Mouse (Mus musculus) heart, adult 9 months (tissue): ENCODE measurements around the gene Cilp2.

Experiments used
- DNase-seq, 2 experiments: peaks; one replicate each; pipeline ENCODE4 v3.0.0; 2022; ENCODE audit warnings: low spot score in 2 of 2

Cilp2 gene

DNA sequence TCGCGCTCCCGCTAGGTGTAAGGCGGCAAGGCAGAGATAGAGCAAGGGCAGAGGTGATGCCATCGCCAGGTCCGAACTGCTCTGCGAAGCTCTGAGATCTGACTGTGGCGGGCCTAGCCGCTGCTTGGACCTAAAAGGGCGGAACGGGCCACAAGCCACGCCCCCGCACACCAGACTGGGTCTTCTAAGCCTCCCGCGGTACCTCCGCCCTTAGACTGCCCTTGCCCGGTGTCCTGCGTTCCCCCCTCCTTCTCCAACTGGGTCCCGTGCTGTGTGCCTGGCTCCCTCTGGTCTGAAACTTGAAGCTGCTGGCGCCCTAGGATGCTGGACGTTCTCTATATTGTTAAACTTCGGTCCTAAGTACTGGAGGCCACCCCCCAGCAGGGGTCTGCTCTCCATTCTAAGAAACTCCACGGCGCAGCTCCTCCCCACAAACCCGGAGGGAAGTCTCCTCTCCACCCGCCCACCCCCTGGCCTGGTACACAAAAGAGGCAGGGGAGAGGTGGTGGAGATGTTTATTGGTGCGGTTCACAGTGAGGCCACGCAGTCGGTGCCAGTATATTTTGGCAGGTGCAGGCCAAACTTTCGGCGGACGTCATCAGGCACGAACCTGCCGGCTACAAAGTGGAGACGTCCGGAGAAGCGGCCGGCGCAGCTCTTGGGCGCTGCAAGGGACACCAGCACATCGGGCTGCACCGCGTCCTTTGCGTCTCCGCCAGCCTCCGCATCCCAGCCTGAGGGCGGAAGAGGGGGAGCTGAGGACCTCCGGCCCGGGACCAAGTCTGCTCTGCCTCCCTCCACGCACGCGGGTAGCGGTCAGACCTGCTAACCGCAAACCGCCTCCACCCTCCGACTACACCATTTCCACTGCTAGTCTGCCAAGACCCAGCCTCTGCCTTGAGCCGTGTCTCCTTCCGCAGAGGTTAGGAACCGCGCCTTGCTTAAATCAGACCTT is at the start of gene Cilp2:
Cilp2 (minus strand) TSS at position 399 of the 955 bp plus-strand sequence.
- peak in 1 of 2 experiments; percentile 32 for DNase-seq

DNA sequence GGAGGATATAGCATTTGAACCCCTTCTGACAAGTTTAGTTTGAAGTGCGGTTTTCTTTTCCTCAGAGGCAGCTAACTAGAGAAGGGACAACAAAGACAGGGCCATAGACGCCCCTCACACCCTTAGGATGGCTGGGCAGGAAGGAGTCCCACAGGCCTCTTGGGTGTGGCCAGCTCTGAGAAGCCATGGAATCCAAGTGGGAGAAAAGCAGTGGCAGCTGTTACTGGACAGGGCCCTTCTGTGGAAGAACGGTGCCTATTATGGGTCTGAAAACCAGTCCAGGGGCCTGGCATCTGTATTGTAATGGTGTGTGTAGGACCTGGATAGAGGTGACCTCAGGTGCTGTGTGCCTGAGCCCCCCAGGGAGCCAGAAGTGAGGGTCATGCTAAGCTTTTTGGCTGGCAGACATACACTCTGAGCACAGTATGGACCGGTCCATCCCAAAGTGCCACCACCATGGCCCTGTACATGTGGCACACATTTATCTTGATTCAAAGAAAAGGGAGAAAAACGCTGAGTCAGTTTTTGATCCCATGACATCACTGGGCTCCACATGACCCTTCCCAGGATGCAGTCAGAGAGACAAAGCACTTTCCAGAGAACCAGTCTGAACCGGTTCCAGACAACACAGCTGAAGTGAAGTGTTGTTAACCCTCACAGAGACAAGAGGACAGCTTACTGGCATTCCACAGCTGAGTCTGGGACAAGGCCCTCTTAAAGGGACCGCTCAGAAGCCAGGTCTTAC is 48.7 kb upstream of the Cilp2 start:
- DNase-seq, result peak; percentile 61 to 73

DNA sequence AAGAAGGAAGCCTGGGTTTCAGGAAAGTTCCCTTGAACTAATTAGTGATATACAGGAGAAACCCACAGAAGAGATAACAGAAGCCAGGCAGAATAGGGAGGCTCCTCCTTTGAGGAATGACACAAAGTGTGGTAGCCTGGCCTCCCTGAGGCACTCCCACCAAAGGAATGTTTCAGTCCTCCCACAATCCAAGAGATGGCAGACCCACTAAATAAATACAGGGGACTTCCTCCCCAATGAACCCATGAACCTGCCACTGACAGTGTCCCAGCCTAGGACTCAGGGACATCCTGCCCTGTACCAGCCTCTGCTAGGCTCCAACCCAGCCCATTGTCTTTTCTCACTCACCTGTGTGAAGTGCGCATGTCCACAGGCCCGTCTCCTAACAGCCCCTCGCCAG is 47.9 kb upstream of the Cilp2 start:
- no peak for DNase-seq

DNA sequence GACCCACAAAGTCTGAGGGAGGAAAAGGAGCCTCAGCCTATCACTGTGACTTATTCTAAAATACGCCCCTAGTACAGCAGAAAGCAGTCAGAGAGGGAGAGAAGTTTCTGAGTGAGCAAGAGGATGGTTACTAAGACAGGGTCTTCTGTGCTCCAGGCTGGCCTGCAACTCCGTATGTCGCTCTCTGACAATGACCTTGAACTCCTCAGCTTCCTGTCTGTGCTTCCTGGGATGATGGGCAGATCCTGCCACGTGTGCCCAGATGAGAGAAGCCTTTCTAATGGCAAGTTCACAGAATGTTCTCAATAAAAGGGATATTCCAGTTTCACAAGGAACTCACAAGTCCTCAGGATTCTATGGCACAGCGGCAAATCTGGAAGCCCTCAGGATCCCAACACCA is 47.1 kb upstream of the Cilp2 start:
- DNase-seq, result no peak

DNA sequence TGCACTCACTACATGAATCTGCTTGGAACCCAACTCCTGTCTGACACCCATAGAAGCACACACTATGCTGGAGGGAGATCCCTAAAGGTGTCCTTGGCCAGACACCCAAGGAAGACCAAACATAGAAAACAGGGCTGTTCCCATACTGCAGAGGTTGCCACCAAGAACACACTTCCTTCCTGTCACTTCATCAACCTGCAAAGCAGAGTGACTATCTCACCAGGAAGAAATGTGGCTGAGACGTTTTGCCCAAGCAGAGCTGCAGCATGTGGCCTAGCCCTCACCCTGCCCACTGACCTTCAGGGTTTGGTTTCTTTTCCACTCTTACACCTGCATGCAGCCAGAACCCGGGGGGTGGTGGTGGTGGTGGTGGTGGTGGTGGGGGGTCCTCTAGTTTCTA is 46.3 kb upstream of the Cilp2 start:
- no peak for DNase-seq

DNA sequence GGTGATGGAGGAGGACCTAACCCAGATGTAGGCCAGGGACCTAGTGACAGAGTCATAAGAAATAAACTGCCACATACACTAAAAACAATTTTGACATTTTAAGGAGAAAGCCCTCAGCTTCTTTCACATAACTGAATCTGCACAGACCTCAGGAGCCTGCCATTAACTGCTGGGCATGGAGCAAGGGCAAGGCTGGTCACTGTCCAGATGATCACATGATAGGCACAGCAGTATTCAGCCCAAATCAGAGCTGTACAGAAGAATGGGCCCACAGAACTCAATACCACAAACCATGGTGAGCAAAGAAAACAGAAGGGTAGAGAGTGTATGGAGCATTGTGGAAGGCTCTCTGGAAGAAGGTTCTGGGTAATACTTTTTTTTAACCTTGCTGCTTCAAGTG is 39.4 kb upstream of the Cilp2 start:
- no peak for DNase-seq

DNA sequence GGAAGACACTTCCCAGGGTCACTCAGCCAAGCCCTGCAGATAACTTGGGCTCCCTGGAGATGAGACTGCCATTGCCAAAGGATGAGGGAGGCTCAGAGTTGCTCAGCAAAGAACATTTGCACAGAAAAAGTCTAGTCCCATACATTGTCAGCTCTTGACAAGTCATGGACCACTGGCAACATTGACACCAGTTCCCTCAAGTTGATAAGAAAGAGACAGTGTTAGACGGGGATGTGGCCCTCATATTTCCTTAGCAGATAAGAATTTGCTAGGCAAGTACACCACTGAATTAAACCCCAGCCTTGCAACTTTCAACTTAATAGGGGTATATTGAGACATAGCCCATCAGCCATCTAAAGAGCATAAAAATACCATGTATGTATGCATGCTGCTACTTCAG is 36.5 kb upstream of the Cilp2 start:
- no peak for DNase-seq

DNA sequence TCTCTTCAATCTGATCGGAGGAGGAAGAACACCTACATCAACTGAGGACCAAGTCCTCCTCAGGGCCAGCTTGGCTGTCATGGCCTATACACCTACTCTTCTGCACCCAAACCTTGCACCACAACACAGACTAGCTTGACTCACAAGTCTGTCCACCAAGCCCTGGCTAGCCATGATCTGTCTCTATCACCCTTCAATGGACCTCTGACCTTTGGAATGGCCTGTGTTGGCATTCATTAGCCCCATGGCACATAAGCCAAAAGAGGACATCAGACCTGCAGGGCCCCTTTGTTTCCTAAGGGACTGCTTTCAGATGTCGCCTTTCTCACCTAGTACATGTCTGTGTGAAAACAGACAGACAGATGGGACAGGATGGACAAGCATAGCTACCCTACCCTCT is 33.7 kb upstream of the Cilp2 start:
- no peak for DNase-seq

DNA sequence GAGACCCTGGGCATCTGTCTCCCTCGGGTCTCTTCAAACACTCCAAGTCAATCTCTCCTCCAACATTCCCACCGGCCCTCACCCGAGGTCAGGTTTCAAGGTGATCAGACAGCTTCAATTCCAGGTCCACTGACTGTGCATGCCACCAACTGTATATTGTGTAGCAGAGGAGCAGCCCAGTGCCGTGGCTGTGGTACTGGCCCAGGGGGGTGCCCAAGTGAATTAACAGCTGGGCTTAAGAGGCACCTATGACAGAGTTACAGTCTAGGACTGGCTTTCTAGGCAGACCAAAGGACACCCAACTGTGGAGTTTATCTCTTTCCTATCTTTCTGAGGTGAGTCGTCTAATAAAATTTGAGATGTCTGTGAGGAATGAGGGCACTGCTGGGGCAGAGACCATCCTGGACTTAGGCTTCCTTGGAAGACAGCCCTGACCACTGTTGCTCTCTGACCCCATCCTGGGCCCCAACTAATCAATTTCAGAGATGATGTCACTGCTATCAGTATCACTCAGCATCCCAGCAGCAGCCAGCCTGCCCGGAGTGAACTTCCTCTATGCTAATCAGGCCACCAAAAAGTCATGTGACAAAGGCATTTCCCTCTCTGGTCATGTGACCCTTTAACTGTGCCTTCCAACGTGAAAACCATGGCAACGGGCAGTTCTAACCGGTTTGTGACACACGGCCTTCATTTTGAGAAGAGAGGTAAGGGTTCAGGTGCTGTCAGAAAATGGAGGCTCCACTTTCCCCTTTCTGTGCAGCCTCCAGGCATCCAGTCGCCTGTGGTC is 32.6 kb upstream of the Cilp2 start:
- peak; percentile 67 to 86 for DNase-seq

DNA sequence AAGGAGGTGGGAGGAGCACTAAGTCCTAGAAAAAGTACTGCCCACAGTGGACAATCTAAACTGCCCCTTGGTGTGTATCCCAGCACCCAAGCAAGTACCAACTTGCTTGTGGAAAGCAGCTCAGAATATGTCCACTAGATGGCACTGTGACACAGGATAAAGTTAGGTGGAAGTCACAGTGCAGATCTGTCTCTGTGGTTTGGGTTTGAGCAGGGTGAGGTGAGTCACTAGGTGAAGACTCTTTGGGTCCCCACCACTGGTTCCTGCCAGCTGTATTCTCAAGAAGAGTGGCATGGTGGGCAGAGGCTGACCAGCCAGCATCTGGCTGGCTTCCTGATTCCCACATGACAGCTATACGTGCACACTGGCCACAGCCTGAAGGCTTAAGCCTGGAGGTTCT is 31.5 kb upstream of the Cilp2 start:
- peak; percentile 59 to 83 for DNase-seq

DNA sequence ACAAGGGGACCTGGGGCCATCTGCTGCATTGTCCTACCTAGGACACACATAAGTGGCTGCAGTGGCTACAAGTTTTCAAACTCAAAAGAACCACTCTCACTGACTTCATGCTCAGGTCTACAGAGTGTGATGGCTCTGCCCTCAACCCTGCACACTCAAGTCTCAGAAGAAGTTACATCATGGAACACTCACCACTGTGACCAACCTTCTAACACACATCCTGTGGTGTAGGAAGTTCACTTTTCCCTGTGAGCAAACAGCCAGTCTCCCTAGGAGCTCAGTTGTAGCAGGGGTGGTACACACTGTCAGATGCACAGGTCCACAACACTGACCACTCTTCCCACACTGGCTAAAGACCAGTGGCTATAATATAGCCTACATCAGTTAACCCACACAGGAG is 31.0 kb upstream of the Cilp2 start:
- DNase-seq, result no peak

DNA sequence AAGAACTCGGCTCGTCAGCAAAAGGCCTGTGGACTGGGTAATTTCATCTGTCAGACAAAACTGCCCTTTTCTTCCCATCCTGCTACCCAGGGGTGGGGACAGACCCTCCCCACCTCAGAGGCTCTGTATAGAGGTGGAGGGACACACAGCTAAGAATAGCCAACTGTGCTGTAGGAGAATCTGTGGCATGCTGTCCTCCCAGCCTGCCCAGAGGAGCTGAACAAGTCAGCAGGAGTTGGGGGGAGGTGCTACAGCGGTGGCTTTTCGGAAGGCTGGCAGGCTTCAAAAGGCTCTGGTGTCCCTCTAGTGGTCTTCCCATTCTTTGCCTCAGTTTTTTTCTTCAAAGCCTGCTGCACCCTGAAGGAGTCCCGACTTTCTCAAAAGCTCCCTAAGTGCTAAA is 28.3 kb upstream of the Cilp2 start:
- peak in 1 of 2 experiments; percentile 46 for DNase-seq

DNA sequence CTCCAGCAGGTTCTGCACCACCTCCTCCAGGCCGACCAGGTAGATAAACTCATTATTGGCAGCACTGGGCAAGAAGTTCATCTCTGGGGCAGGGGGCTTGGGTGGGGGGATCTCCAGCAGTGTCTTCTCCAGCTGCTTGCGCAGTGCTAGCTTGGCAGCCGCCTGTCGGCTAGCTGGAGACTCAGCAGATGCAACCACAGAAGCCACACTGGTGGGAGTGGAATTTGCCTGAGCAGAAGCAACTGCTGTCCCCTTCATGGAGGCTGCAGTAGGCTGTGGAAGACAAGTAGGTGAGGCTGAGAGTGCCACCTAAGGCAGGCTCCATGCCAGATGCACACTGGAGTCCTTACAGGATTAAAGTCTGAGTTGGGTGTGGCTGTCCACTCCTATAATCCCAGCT is 27.0 kb upstream of the Cilp2 start:
- DNase-seq, result no peak

DNA sequence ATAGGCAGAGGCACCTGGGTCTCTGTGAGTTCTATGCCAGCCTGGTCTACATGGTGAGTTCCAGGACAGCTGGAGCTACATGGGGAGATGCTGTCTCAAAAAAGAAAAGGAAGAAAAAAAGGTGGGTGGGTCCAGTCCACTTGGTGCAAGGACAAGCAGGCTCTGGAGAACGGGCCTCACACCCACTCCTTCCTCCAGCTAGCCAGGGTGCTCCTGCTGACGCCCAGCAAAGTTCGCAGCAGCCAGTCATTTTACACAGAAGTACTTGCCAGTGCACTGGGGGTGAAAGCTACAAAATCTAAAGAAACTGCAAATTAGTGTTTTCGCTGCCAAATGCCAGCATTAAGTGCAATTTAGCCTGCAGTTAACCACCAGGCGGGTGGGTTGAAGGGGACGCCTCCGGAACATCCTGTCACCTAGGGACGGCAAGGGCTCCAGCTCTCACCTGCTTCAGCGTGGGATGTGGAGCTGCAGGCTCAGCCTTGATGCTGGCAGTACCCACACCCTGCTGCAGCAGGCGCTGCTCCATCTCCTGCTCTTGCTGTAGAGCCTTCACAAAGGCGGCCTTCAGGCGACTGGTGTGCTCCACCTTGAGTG is 25.1 kb upstream of the Cilp2 start:
- DNase-seq, result no peak

DNA sequence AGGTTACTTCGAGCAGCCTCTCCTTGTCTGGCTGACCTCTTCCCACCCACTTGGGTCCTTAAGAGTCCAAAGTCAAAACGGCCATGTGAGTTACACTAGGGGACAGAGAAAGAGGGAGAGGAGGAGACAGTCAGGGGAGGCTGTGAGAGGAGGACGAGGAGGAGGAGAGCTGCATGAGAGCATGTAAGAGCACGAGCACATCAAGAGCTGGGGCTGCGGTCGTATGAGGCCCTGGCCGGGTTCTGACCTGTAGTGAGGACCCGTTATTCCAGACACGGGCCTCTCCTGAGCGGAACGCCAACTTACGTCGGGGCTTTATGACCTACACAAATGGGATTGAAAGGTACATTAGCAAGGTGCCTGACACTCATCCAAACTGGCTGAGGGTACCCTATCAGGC is 24.4 kb upstream of the Cilp2 start:
- DNase-seq, result no peak

DNA sequence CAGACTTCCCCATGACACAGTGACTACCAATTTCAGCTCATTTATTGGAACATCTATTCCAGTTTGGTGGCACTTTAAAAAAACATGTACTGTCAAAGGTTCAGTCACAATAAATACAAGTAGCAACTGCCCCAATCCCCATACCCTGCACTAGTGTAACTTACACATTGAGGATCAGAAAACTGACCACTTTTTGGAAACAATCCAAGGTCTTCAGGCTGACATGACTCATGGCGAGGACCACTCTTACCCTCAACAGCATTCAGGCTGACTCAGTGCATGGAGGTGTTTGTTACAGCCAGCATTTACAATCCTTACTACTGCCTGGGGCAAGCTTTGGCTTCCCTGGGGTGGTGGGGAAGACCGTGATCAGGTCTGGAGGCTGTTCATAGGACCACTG is 19.6 kb upstream of the Cilp2 start:
- no peak for DNase-seq

DNA sequence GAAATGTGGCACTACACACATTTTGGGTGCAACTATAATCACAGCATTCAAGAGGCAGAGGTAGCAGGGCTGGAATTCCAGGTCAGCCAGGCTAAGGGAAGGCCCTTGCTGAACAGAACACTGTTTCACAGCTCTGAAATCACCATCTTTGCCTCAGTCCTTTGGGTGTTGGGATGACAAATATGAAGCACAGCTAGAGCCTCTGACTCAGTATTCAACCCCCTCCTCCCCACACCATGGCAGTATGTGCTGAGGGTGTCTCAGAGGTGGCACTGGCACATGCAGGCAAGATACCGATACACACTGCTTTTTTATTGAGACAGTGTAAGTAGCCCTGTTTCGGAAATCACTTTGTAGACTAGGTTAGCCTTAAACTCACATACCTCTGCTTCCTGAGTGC is 18.8 kb upstream of the Cilp2 start:
- DNase-seq, result no peak

DNA sequence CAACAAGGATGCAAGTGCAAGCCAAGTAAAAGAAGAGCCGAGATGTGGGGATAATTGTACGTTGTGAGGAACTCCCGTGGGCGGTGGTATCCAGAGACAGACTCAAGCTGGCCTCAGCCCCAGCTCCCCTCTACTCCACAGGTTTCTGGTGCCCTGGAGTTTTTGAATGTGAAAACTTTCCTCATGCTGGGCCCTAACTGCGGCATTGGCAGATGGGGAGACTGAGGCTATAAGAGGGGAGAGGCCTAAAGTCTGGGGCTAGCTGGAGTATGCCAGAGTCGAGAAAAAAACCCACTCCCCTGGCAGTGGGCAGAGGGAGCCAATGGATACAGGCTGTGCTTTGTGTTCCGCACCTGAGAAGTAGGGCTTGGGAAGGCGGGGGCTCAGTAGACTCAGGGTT is 16.6 kb upstream of the Cilp2 start:
- no peak for DNase-seq

DNA sequence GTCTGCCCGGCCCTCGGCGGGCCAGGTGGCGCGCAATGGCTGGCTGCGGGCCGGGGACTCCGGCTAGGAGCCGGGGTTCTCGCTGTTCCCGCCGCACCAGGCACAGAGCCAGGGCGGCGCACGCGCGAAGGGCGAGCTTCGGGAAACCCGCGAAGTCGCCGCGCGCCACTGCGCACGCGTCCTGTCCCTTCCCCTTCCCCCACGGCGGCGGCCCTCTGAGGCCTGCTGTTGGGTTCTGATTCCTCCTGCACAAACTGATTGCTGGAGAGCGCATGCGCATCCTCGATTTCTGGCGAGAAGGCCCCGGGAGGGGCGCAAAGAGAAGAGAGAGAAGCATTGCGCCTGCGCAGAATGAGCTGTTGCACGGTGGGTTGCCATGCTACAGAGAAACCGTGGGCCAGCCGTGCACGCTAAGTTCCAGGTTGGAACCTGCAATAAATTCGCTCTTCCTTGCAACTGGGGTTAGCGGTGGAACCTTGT is 15.6 kb upstream of the Cilp2 start:
- peak; percentile 99 for DNase-seq

DNA sequence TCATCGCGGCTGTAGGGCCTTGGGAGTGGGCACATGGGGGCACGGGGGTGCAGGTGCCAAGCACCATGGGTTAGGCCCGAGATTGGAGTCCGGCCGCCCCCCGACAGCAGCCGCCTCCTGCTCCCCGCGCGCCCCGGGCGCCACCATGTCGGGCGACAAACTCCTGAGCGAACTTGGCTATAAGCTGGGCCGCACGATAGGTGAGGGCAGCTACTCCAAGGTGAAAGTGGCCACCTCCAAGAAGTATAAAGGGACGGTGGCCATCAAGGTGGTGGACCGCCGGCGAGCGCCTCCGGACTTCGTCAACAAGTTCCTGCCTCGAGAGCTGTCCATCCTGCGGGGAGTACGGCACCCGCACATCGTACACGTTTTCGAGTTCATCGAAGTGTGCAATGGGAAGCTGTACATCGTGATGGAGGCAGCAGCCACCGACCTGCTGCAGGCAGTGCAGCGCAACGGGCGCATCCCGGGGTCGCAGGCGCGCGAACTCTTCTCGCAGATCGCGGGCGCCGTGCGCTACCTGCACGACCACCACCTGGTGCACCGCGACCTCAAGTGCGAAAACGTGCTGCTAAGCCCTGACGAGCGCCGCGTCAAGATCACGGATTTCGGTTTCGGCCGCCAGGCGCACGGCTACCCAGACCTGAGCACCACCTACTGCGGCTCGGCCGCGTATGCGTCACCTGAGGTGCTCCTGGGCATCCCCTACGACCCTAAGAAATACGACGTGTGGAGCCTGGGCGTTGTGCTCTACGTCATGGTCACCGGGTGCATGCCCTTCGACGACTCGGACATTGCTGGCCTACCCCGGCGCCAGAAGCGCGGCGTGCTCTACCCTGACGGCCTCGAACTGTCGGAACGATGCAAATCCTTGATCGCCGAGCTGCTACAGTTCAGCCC is 14.9 kb upstream of the Cilp2 start, which contains the start of the genes Tssk6, Ndufa13 and Yjefn3:
Tssk6 (plus strand) TSS at position 22 of the 900 bp plus-strand sequence.
Ndufa13 (minus strand) TSS at position 396 of the 900 bp plus-strand sequence.
Yjefn3 (minus strand) TSS at position 550 of the 900 bp plus-strand sequence.
- DNase-seq, result peak; percentile 27 to 41
